16 mouse cellular contexts compared by ENCODE assay signal in the genomic region with DNA sequence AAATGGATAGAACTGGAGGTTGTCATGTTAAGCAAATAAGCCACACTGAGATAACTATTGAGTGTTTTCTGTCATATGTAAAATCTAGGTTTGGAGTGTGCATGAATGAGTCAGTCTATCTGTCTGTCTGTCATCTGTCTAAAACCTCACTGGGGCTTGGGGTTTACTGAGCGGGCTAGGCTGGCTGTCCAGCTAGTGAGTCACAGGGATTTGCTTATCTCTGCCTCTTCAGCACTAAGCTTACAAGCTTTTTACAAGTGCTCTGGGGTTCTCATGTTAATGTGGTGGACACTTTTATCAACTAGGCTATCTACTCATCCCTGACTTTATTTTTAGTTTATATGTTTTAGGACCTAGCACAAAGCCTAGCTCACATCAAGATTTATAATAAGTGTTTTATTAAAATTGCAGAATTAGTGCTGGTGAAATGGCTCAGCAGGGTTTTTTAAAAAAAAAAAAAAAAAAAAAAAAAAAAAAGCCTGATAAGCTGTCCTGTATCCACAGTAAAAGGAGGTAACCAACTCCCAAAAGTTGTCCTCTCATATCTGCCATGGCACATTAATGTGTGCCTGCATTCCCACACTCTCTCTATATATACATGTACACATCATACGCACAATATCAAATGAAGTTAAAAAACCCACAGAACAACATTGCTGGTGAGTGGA. TPM values are rescaled to one million over a fixed set of nuclear protein-coding genes. Genes with fewer than 3 reads are reported as not detected.
A peak's percentile ranks its signal among the peaks of the same experiment; 100 is the strongest.
DNase-seq lines count a peak whose midpoint lies in the region; ATAC-seq and TF ChIP-seq lines count a peak whose summit lies in the region.
"Had no signal": no experiment of that assay in that cellular context is flagged by ENCODE, and none has a peak within 500 bp of the region (broad histone marks: within the 10 kb centered on the region; RNA-seq: fewer than 3 reads in every experiment).

No protein-coding gene starts in this region.

- H3K4me3 ChIP-seq in heart, postnatal 0 days (ENCODE audit: low read depth, low read length), result no peak overlapping the region
- H3K4me3 ChIP-seq in stomach, postnatal 0 days (ENCODE audit: low read depth, low read length), result no peak overlapping the region
- H3K4me3 ChIP-seq in lung, postnatal 0 days (ENCODE audit: low read depth, low read length), result no peak overlapping the region

- WGBS in heart, postnatal 0 days, result 55% methylated on average over 2 of the region's 2 CpGs
- WGBS in stomach, postnatal 0 days, result 72% methylated on average over 2 of the region's 2 CpGs
- WGBS in lung, postnatal 0 days, result 75% methylated on average over 2 of the region's 2 CpGs

- intact Hi-C loops in heart, postnatal 14 days (cut with DNase I), result no loop called here

- no peaks in the 10 kb centered on the region for H3K27me3 ChIP-seq in heart, postnatal 0 days (ENCODE audit: control insufficient read depth, insufficient read depth, low read length)
- H3K27me3 ChIP-seq in stomach, postnatal 0 days (ENCODE audit: control insufficient read depth, insufficient read depth, low read length), result no peaks in the 10 kb centered on the region
- no peaks in the 10 kb centered on the region for H3K27me3 ChIP-seq in lung, postnatal 0 days (replicated peaks; ENCODE audit: insufficient read depth, low read length)

- ATAC-seq in heart, postnatal 0 days (ENCODE audit: insufficient read depth, low read depth), result no peak
- ATAC-seq in common myeloid progenitor, adult 5-6 weeks (replicated peaks; ENCODE audit: low read depth, poor library complexity, severe bottlenecking), result 0 out of 2 replicates have a peak, but pooled peaks have one; percentile 45
- peak; percentile 63; the same call in 1 of the 2 replicates for ATAC-seq in stomach, postnatal 0 days (ENCODE audit: low FRiP score, low TSS enrichment)
- no peak for ATAC-seq in lung, postnatal 0 days
- ATAC-seq: forebrain, postnatal 0 days; hindbrain, embryonic 16.5 days; midbrain, embryonic 16.5 days had no signal

- no peak overlapping the region for H3K9ac ChIP-seq in heart, postnatal 0 days (replicated peaks; ENCODE audit: low read depth, low read length)
- H3K9ac ChIP-seq in stomach, postnatal 0 days (ENCODE audit: low read length), result no peak overlapping the region
- H3K9ac ChIP-seq in lung, postnatal 0 days (replicated peaks; ENCODE audit: low read depth), result no peak overlapping the region
- H3K9ac ChIP-seq: forebrain, postnatal 0 days; lung, embryonic 14.5 days had no signal

- TF ChIP-seq CTCF in heart, postnatal 0 days (IDR thresholded peaks at IDR 0.05; ENCODE audit: low read depth), result no peak
- no peak for TF ChIP-seq CTCF in stomach, postnatal 0 days (IDR thresholded peaks at IDR 0.05; ENCODE audit: low read depth)
- TF ChIP-seq CTCF in lung, postnatal 0 days (IDR thresholded peaks at IDR 0.05), result no peak

- no peaks in the 10 kb centered on the region for H3K36me3 ChIP-seq in heart, postnatal 0 days (replicated peaks; ENCODE audit: control insufficient read depth, insufficient read depth, low read length)
- H3K36me3 ChIP-seq in stomach, postnatal 0 days (ENCODE audit: control insufficient read depth, insufficient read depth, low read length), result no peaks in the 10 kb centered on the region
- no peaks in the 10 kb centered on the region for H3K36me3 ChIP-seq in lung, postnatal 0 days (ENCODE audit: insufficient read depth, low read length)

- DNase-seq in heart, postnatal 0 days (ENCODE audit: low spot score), result peak; percentile 52
- no peak for DNase-seq in heart, postnatal 14 days
- DNase-seq in CD4-positive helper T cell, adult 2 months (ENCODE audit: low read depth, low spot score), result peak; percentile 17
- no peak for DNase-seq in stomach, postnatal 0 days (ENCODE audit: low spot score)
- no peak for DNase-seq in lung, postnatal 0 days (ENCODE audit: low spot score)
- no peak for DNase-seq in frontal cortex, postnatal 10 days (ENCODE audit: low spot score in 2 of 2)
- DNase-seq: cerebellum, postnatal 10 days; forebrain, postnatal 0 days; gastrocnemius, postnatal 14 days; kidney, adult 2 months; kidney, postnatal 4 days; left cerebral cortex, postnatal 4 days; lung, embryonic 14.5 days had no signal

- H3K9me3 ChIP-seq in heart, postnatal 0 days (replicated peaks; ENCODE audit: control insufficient read depth, low read length), result no peaks in the 10 kb centered on the region
- no peaks in the 10 kb centered on the region for H3K9me3 ChIP-seq in stomach, postnatal 0 days (ENCODE audit: control insufficient read depth, low read length)
- no peaks in the 10 kb centered on the region for H3K9me3 ChIP-seq in lung, postnatal 0 days (ENCODE audit: low read length)

- no peak overlapping the region for H3K4me2 ChIP-seq in heart, postnatal 0 days (ENCODE audit: low read depth, low read length)
- H3K4me2 ChIP-seq in stomach, postnatal 0 days (replicated peaks; ENCODE audit: low read depth), result no peak overlapping the region
- no peak overlapping the region for H3K4me2 ChIP-seq in lung, postnatal 0 days (replicated peaks; ENCODE audit: low read depth, low read length)
- H3K4me2 ChIP-seq: lung, embryonic 14.5 days had no signal

- no peak overlapping the region for H3K27ac ChIP-seq in heart, postnatal 0 days (ENCODE audit: low read depth)
- H3K27ac ChIP-seq in stomach, postnatal 0 days (replicated peaks), result no peak overlapping the region
- H3K27ac ChIP-seq in lung, postnatal 0 days (ENCODE audit: low read length), result no peak overlapping the region

- H3K4me1 ChIP-seq in heart, postnatal 0 days (ENCODE audit: control insufficient read depth, insufficient read depth), result peaks cover 29% of the 10 kb centered on the region
- H3K4me1 ChIP-seq in stomach, postnatal 0 days (replicated peaks; ENCODE audit: control insufficient read depth, insufficient read depth), result 0 out of 2 replicates have a peak, but pooled peaks cover 3% of the 10 kb centered on the region
- H3K4me1 ChIP-seq in lung, postnatal 0 days (ENCODE audit: insufficient read depth, low read depth, low read length), result 0 out of 2 replicates have a peak, but pooled peaks cover 6% of the 10 kb centered on the region

- no peak for TF ChIP-seq EP300 in heart, postnatal 0 days (IDR thresholded peaks at IDR 0.05; ENCODE audit: low read depth)
- TF ChIP-seq EP300 in stomach, postnatal 0 days (optimal IDR thresholded peaks at IDR 0.05), result no peak
- no peak for TF ChIP-seq EP300 in lung, postnatal 0 days (IDR thresholded peaks at IDR 0.05)

RNA-seq across cellular contexts. Expression of a gene that starts 9.6 kb away (rescaled TPM):
- 15.0 and 20.2 TPM in 2 replicates for total RNA-seq in heart, postnatal 0 days (2014; rRNA removed; ENCODE audit: low replicate concordance)
- 39.3 and 39.9 TPM in 2 replicates for polyA plus RNA-seq in heart, postnatal 0 days (2015; fragmentation: Nextera tagmentation; extraction: Ambion mirVana)
- 10 to 100 TPM; 56.1 to 56.4 TPM for total RNA-seq in heart, postnatal 14 days (2021)
- 82.0 and 101 TPM in 2 replicates for total RNA-seq in common myeloid progenitor, adult 5-6 weeks (2017)
- 48.1 and 48.2 TPM in 2 replicates for polyA plus RNA-seq in stomach, postnatal 0 days (2015; fragmentation: Nextera tagmentation; extraction: Ambion mirVana)
- polyA plus RNA-seq in lung, postnatal 0 days (2015; fragmentation: Nextera tagmentation; extraction: Ambion mirVana), result 64.6 and 75.6 TPM in 2 replicates

RNA-seq across cellular contexts. Expression of a gene that starts 31.5 kb away (rescaled TPM):
- 15.3 and 20.8 TPM in 2 replicates for total RNA-seq in heart, postnatal 0 days (2014; rRNA removed; ENCODE audit: low replicate concordance)
- polyA plus RNA-seq in heart, postnatal 0 days (2015; fragmentation: Nextera tagmentation; extraction: Ambion mirVana), result 9.0 and 9.2 TPM in 2 replicates
- total RNA-seq in heart, postnatal 14 days (2021), result 10 to 100 TPM; 34.7 to 35.0 TPM
- total RNA-seq in common myeloid progenitor, adult 5-6 weeks (2017), result 12.0 and 15.4 TPM in 2 replicates
- polyA plus RNA-seq in stomach, postnatal 0 days (2015; fragmentation: Nextera tagmentation; extraction: Ambion mirVana), result 11.8 and 12.5 TPM in 2 replicates
- 18.9 and 23.7 TPM in 2 replicates for polyA plus RNA-seq in lung, postnatal 0 days (2015; fragmentation: Nextera tagmentation; extraction: Ambion mirVana)

RNA-seq across cellular contexts. Expression of a gene that starts 32.4 kb away (rescaled TPM):
- 1.3 TPM in 1 of 2 replicates, not detected in the other for total RNA-seq in heart, postnatal 0 days (2014; rRNA removed; ENCODE audit: low replicate concordance)
- polyA plus RNA-seq in heart, postnatal 0 days (2015; fragmentation: Nextera tagmentation; extraction: Ambion mirVana), result 0.38 and 0.78 TPM in 2 replicates
- under 1 TPM; 0.45 to 0.56 TPM for total RNA-seq in heart, postnatal 14 days (2021)
- 0.63 TPM in 1 of 2 replicates, not detected in the other for total RNA-seq in common myeloid progenitor, adult 5-6 weeks (2017)
- 2.0 and 2.6 TPM in 2 replicates for polyA plus RNA-seq in stomach, postnatal 0 days (2015; fragmentation: Nextera tagmentation; extraction: Ambion mirVana)
- 1.7 and 1.8 TPM in 2 replicates for polyA plus RNA-seq in lung, postnatal 0 days (2015; fragmentation: Nextera tagmentation; extraction: Ambion mirVana)

Comparison
In these comparisons a context has a peak if more than half of its experiments do, and no peak if none do; other contexts are left out.
1. DNase-seq: peak in heart, postnatal 0 days (single experiment) and CD4-positive helper T cell, adult 2 months (single experiment); none in heart, postnatal 14 days (0 of 2), stomach, postnatal 0 days (single experiment), lung, postnatal 0 days (single experiment) and frontal cortex, postnatal 10 days (0 of 2).
2. ATAC-seq: peak in common myeloid progenitor, adult 5-6 weeks (single experiment) and stomach, postnatal 0 days (single experiment); none in heart, postnatal 0 days (single experiment) and lung, postnatal 0 days (single experiment).